Mouse (Mus musculus) spleen, adult 10 weeks (tissue): Measurements from ENCODE around the gene Spindoc. TPM values are rescaled to one million over a fixed set of nuclear protein-coding genes. Genes with fewer than 3 reads are reported as not detected.

Experiments
- polyA plus RNA-seq: library from polyadenylated mRNA; stranded (reverse); fragments of 350-450 nt; fragmentation: Illumina TruSeq; extraction: RNeasy Lipid Tissue Mini Kit (QIAGEN cat#74804); gene quantifications from one replicate; pipeline ENCODE4 v1.2.3, GENCODE M21; 2015; ENCODE audit warnings: low replicate concordance; ENCODE audit not compliant: insufficient read depth

The Spindoc gene
- polyA plus RNA-seq: 6.8 TPM

GRCm38 (mm10) chr19:7382903-7383865, at the start of gene Spindoc:
Gene Spindoc, minus strand, starts transcription at chr19:7382994.

GRCm38 (mm10) chr19:7416834-7417735, 34.3 kb upstream of the Spindoc start, which contains the start of gene 2700081O15Rik:
Gene 2700081O15Rik, plus strand, starts transcription at chr19:7417625.

GRCm38 (mm10) chr19:7341512-7342397, 41.0 kb downstream of the Spindoc start, which contains the start of gene Mark2:
Gene Mark2, minus strand, starts transcription at chr19:7341860.

Other genes with a start within 250 kb of the Spindoc start
- 53.6 TPM for gene Otub1, start 176.7 kb downstream of the Spindoc start, polyA plus RNA-seq
- gene Cox8a, start 165.4 kb downstream of the Spindoc start, polyA plus RNA-seq: 207 TPM
- 35.9 TPM for gene Naa40, start 141.8 kb downstream of the Spindoc start, polyA plus RNA-seq
- 0.52 TPM for gene Rcor2, start 115.7 kb downstream of the Spindoc start, polyA plus RNA-seq
- gene Mark2, start 41.1 kb downstream of the Spindoc start, polyA plus RNA-seq: 81.6 TPM
- 7.2 TPM for gene 2700081O15Rik, start 34.6 kb upstream of the Spindoc start, polyA plus RNA-seq
- gene Rtn3, start 100.3 kb upstream of the Spindoc start, polyA plus RNA-seq: 126 TPM
- 67.7 TPM for gene Atl3, start 111.0 kb upstream of the Spindoc start, polyA plus RNA-seq
- gene Pla2g16, start 174.5 kb upstream of the Spindoc start, polyA plus RNA-seq: 27.5 TPM
- gene Lgals12, start 224.2 kb upstream of the Spindoc start, polyA plus RNA-seq: 0.33 TPM
- not detected for gene Hrasls5, start 229.5 kb upstream of the Spindoc start, polyA plus RNA-seq